Mouse (Mus musculus): ENCODE measurements around the gene Gm1673.
"Not testable (repeated sequence)": the region's sequence is repeated elsewhere in the genome, so short reads cannot be mapped to it uniquely, and the experiment has no call there.

Gene Gm1673

DNA sequence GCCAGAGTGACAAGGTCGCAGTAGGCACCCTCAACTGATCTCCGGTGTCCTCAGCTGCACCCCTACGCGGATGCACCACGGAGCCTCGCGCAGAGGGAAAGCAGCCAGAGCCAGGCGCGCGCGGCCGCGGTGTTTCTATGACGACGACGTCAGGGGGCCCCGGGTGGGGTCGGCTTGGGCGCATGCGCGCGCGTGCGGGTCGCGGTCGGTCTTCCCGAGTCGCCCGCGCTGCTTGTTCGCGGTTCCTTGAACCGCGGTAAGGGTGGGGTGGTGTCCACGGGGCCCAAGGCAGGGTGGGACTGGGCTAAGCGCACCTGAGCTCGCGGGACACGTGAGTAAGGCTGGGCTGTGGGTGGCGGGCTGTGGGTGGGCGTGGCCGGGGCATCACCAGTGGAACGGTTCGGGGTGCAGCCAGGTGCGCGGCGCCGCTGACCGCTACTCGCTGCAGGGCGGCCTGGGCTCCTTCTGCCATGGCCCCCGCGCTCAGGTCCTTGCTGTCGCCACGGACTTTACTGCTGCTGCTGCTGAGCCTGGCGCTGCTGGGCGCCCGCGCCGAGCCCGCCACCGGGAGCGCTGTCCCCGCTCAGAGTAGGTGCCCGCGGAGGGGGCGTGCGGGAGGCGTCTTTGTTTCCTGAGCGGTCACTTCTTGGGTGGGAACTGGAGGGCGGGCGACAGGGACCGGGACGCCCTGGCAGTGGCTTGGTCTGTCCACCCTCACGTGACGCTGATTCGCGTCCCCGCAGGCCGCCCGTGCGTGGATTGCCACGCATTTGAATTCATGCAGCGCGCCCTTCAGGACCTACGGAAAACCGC, at the start of gene Gm1673:
TSS of gene Gm1673 (plus strand) at position 125 of the 813 bp plus-strand sequence.
- DNase-seq, result peak; percentile 85

DNA sequence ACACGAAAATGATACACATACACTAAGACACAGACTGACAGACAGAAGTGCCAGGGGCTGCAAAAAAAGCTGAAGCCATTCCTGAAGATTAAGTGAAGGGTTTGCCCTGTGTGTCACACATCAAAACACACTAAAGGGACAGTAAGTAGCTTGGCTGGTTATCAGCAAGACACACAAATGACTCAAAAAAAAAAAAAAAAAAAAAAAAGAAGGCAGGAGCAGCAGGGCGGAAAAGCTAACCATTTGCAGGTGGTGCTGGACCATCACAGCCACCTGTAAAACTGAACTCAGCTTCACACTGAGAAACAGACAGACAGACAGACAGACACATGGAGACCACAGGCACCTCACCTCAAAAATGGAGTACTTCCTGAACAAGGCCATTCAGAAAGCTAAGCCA, 49.2 kb upstream of the Gm1673 start:
- no peak for DNase-seq

DNA sequence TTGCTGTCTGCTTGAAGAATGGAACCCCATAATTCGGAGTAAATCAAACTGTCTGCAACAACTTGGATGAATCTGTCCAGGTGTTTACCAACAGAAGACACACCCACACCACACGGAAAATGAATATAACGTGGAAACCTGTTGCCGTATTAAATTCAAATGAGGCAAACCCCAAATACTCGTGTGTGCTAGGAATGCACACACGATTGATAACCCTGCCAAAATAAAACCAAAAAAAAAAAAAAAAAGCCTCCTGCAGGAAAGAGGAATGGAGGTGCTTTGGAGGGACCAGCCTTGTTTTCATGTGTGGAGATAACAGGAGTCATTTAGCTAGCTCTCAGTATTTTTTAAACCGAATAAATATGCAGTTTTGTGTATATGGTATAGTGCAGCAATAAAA, 48.4 kb upstream of the Gm1673 start:
- no peak for DNase-seq

DNA sequence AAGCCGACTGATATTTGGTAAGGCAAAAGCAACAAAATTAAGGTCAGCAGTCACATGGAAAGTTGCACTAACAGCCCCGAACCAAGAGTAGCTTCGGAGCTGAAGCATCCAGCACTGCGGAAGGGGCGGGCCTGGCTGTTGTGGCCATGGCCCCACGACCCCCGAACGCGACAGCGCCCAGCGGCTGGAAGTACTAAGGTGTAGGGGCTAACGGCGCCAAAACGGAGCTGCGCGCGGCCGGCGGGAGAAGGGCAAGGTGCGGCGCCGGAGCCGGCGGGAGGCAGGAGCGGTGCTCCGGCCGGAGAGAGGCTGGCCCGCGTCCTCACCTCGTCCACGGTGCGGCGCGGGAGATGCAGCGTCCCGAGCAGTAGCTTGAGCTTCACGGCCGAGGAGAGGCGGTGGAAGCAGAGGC, 47.5 kb upstream of the Gm1673 start:
- no peak for DNase-seq

DNA sequence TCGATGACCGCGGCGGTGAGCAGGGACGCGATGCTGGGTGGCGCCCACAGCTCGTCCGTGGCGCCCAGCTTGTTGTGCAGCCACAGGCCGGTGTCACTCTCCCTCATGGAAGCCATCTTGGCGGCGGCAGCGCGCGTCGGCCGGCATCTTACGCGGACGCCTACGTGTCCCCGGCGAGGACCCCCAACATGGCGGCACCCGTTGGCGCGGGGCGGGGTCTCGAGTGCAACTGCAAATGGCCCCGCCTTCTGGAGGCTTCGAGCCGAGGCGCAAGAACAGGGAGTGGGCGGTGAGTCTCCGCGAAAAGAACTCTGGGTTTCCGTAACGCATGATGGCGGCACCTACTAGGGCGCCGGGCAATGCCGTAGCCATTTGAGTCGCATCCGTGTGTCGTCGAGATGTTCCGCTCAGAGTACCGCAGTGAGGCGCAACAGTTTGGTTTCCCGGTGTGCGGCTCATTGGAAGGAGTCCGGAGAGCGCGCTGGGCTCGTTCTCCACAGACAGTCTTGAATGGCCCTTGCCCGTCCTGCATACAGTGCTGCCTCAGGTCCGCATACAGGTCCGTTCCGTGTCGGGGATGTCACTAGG, 47.0 kb upstream of the Gm1673 start, which contains the start of gene Nelfa:
TSS of gene Nelfa (minus strand) at position 294 of the 588 bp plus-strand sequence.
- DNase-seq, result peak; percentile 98

DNA sequence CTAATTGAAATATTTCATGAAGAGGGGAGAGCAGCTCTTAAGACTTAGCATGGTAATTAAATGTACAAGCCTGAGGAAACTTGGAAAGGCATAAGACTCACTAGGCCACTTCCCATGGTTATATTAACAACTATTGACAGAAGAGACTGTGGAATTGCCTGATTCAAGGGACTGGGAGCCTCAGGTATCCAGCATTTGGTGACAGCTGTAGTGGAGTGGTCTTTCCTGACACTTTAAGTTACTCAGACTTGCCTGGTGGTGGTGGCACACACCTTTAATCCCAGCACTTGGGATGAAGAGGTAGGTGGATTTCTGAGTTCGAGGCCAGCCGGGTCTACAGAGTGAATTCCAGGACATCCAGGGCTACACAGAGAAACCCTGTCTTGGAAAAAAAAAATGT, 46.0 kb upstream of the Gm1673 start:
- DNase-seq, result no peak

DNA sequence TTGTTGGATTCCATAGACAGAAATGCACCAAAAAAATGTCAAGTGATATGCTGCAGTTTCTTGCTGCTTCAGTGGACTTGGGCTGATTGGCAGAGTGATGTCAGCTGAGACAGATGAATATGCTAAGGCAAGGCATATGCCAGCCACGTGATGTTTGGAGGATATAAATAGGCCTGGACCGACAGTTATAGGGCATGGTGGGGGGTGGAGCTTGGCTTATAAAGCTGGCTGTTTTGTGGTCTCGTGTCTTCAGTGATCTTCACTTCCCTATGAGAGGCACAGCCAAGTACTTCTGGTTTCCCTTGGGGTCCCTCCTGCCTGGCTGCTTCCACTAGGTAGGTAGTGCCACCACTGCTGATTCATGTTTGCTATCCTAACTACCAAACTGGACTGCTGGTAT, 44.8 kb upstream of the Gm1673 start:
- no peak for DNase-seq

DNA sequence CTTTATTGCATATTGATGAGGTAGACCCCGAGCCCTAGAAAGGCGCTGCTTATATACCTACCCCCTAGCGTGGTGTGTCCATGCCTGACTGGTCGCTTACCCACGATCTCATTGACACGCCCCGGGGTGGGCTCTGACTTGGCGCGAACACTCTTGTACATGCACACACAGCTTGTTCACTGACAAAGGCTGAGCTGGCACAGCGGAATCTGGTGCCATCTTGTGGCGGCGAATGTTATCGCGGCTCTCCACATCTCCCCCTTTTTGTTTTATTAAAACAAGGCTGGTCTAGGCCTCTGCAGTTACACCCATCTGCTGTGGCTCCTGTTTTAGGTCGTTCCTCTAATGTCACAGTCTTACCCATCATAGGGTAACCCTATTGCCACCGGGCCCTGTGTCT, 36.2 kb upstream of the Gm1673 start:
- not testable (repeated sequence) for DNase-seq

DNA sequence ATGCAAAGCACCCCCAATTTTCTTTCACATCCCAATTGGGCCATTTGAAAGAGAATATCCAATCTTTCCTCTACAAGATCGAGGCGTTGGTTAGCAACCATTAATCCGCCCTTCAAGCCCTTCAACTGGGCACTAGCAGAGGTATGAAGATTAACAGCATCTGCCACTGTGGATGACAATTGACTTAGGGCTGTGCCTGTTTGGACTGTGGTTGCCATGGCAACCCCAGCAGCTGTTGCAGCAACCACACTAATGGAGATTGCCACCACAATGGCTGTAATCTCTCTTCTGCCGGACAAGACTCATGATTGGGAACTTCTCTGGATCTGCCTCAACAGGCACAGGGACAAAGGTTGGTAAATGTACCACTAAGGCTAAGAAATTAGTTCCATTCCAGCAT, 34.9 kb upstream of the Gm1673 start:
- DNase-seq, result no peak

DNA sequence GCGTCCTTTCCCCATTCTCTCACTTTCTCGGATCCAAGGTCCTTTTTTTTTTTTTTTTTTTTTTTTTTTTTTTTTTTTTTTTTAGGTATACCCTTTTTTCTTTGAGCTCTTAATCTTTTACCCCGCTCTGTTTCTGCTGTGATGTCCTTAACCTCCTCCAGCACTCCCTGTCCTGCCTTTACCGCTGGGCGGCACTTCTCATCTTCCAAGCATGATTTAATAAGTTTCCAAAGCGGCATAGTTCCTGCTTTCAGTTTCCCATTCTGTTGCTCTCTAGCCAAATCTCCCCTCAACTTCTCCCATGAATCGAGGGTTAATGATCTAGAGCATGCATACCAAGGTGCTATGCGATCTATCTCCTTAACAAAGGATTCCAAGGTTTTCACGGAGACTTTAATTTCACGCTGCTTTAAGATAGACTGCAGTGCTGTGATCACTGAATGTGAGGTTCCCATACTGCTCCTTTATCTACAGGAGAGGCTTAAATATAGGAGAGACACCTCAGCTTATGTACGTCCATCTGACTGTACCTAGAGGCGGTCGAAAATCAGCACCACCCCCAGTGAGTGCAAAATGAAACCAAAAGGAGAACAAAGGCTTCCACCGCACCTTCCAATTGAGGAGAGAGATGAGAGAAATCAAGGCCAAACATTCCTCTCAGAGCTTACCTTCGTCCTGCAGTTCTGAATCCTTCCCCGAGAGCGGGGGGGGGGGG, 29.6 kb upstream of the Gm1673 start:
- DNase-seq, result no peak

DNA sequence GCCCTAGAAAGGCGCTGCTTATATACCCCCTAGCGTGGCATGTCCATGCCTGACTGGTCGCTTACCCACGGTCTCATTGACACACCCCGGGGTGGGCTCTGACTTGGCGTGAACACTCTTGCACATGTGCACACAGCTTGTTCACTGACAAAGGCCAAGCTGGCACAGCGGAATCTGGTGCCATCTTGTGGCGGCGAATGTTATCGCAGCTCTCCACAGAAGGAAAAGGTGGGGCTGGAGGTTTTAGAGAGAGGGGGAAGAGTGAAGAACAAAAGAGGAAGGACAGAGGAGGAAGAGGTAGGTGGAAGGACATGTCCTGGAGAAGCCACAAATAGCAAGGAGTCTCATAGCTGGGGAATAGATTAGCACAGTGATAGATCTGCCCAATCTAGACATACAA, 28.9 kb upstream of the Gm1673 start:
- DNase-seq, result peak; percentile 89

DNA sequence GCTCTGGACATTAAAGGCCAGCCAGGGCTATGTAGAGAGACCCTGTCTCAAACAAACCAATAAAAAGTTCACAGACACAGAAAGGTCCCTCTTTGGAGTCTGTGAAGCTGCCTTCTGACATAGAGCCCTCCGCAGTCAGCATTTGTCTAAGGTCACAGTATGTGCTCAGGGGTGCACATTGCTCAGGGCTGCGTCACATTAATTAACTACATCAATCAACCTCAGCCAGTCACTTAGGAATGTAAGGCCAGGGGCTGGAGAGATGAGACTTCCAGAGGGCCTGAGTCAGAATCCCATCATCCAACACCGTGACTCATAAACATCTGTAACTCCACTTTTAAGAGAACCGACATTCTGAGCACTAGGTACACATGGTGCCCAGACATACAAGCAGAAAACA, 27.4 kb upstream of the Gm1673 start:
- DNase-seq, result no peak

DNA sequence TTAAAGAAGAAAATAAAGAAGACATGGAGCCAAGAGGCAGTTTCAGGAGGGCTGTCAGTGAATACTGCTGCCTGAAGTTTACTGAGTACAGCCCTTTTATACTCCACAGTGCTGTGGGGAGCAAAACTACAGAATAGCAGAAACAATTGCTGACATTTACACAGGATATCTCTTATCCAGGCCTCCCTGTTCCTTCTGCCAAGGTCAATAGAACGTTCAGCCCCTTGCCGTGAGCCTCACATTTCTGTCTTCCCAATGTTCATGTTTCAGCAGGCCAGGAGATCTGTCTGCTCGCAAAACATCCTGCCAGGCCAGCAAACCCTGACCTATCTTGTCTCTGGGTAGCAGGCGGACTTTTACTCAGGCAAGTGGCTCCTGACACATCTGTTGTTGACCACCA, 23.9 kb upstream of the Gm1673 start:
- DNase-seq, result no peak

DNA sequence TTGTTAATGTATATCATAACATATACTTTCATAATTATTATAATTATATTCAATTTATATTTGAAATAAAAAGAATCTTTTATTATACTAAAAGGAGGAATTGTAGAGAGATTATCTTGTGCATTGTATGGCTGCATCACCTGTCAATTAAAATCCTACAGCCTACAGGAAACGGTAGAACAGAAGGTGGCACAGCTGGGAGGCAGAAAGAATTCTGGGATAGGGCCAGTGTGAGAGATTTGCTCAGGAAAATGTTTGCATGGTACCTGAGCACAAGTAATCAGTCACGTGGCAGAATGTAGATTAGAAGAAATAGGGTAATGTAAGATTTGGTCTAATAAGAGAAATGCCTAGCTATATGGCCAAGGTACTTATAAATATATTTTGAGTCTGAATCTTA, 8.5 kb upstream of the Gm1673 start:
- DNase-seq, result no peak

DNA sequence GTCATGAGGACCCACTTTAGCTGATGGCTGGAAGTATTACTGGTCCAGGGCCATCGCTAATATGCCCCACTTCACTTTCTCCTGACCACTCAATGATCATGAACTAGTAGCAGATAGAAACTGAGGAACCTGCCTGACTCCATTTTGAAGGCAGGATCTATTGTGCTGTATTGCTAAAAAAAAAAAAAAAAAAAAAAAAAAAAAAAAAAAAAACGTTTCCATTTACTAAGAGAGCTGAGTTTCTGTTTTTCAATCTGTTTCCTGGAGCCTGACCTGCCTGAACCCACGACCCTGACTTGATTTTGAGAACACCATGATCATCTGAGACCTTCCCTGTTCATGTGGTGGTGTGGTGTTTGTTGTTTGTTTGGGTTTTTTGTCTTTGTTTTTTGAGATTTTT, 7.0 kb upstream of the Gm1673 start:
- no peak for DNase-seq

DNA sequence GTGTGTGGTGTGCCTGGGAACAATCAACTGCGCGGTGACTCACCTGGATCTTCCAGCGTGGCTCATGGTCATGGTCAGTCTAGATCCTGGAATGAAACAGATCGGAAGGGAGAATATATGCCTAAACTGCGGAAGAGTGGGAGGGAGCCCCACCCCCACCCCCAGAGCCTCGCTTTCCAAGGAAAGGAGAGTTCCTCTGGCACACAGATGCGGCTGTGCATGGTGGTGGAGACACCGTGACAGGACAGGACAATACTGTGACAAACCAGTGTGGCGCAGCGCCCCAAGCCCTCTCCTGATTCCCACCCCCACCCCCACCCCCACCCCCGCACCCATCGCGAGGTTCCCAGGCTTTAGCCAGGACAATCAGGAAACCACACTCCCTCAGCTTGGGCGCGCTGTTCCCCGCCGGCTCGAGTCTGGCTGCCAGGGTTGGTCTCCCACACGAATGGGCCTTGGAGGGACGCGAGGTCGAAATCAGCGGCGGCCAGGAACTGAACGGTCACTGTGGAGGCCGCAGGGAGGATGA, 438 bp upstream of the Gm1673 start:
- no peak for DNase-seq

DNA sequence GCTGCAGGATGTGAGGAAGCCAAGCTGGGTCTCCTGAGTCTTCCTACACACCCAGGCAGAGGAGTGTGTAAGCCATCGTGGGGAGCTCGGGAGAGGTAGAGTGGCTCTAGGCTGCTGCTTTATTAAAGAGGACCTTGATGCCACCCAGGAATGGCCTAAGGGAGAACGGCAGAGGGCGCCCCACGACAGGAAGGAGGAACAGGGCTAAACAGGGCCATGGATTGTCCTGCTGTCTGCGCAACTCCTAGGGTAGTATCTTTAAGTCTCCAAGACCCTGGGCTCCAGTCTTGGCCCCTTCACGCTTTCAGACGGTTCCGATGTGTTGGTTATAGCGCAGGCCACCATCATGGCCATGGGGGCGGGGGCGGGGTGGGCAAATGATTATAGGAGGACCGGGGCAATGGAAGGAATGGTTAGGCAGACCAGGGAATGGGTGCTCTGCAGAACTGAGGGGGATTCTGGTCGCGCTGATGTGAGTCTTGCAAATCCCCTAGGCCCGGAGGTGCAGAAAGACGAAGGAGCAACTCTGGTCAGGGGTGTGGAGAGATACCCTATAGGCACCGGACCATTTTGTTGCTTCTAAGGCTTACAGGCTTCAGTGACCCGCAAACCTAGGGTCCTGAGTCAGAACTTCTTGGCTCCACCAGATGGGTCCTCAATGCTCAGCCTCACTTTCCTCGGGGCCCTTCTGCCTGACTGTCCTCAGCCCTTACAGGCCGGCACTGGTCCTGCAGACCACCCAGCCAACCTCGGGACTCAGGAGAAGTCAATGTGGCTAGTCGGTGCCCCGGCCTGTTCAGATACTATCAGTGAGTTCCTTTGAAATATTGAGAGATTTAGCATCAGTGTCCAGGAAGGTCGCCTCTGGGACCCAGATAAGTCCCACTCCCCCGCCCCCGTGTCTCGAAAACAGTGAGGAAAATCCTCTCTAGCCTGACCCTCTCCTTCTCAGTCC, 11.7 kb downstream of the Gm1673 start:
- DNase-seq, result peak; percentile 72

DNA sequence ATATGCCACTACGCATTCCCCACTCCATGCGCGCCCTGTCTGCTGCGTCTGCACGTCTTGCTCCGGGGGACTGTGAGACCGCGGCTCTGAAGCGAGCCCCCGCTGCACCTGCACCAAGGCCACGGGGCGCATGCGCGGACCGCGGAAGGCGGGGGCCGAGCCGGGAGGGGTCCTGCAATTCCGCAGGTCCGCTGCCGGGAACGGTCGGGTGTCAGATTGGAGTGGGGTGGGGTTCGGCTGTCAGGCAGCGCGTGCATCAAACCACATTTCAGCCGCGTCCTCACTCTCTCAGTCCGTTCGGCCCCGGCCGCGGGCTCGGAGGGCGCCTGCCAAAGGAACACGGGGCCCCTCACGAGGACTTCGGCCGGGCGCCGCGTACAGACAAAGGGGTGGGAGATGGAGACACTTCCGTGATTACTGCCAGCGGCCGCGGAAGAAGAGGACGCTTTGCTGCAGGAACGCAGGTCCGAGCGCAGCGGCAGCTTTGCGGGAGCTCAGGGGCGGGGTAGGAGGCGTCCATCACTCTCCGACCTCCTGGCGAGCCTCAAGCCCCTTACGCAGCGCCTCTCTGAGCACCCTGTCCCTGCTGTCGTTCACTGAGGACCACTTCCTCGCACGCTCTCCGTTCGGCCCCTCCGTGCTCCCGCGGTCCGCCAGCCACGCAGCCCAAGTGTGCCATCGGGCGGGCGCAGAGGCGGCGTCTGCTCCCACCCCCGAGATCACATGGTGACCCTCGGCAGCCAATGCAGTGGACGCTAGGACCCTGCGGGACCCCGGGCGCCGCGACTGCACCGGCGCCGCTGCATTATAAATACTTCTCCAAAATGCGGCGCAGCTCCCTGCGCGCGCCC, 12.8 kb downstream of the Gm1673 start, which contains the start of gene Nat8l:
TSS of gene Nat8l (plus strand) at position 142 of the 851 bp plus-strand sequence.
- peak; percentile 90 for DNase-seq

DNA sequence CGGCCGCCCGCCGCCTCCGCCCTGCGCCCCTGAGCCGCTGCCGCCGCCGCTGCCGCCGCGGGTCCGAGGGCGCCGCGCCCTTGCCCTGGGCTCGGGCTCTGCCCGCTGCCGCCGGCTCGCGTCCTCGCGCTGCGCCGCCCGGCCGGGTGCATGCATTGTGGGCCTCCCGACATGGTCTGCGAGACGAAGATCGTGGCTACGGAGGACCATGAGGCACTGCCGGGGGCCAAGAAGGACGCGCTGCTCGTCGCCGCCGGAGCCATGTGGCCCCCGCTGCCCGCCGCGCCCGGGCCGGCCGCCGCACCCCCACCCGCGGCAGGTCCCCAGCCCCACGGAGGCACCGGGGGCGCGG, 13.4 kb downstream of the Gm1673 start:
- no peak for DNase-seq

DNA sequence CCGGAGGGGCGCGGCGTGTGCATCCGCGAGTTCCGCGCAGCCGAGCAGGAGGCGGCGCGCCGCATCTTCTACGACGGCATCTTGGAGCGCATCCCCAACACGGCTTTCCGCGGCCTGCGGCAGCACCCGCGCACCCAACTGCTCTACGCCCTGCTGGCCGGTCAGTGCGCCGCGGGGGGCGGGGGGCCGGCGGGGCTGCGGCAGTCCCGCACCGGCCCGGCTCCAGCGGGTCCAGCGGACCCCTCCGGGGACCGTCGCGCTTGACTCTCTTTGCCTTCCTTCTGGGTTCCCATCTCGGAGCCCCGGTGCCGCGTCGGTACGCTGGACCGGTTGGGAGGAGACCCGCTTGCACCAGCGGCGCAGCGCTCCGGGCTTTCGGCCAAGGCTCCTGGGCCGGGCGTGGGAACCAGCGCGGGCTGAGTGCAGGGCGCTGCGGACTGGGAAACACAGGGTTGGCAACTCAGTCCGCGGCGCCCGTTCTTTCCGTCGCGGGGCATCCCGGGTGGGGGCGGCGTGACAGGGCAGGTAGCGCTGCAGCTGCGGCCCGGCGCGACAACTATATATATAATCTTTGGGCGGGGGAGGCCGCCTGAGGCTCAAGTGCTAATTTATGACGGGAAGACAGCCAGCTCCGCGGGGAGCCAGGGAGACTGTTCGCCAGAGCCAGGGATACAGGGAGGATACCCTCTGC, 14.0 kb downstream of the Gm1673 start:
- DNase-seq, result peak; percentile 73
